Mouse (Mus musculus): ENCODE results near the gene Pigk.
A peak's percentile ranks its signal among the peaks of the same experiment; 100 is the strongest.
"Not testable (repeated sequence)": the region's sequence is repeated elsewhere in the genome, so short reads cannot be mapped to it uniquely, and the experiment has no call there.

Gene Pigk

DNA sequence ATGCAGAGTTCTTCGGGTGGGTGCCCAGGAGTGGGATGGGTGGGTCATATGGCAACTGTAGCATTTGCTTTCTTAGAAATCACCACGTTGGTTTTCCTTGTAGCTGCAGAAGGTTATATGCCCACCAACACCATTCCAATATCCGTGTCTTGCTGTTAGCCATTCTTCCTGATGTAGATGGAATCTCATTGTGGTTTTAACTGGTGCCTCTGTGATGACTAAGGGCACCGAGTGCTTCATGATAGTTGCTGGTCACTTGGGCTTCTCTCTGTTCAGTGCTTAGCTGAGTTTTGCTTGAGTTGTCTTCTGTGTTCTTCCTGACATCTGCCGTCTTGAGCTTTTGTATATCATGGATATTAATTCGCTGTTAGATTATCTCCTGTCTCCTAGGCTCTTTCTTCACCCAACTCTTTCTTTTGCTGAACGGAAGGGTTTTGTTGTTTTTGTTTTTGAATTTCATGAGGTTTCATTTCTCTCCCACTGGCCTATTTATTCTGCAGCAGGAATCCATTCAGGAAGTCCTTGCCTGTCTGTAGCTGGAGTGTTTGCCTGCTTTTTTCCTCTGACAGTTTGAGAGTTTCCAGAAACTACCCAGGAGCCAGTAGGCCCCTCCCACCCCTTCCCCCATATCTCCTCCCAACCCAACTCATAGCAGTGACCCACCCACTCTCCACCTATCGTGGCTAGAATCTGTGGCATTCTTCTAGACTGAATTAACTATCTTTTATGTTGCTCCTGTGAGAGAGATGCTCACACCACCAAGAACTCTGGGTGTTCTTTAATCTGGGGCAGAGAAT is 50.8 kb downstream of the Pigk start:
- DNase-seq (ENCODE audit: low read depth, low spot score), result no peak

DNA sequence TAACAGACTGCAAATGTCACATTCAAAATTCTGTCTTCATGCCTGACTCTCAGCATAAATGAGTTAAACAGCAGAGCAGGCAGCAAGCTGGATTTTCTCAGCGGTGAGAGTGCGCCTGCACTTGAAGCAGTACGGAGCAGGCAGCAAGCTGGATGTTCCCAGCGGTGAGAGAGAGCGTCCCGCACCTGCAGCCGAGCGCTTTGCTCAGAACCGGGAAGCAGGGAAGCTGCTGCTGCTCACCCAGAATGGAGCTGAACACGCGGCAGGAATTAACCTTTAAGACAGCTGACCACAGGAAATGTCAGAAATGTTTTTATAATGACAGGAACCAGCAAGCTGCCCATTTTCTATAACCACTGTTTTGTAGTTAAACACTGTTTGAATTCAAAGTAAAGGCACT is 53.6 kb downstream of the Pigk start:
- DNase-seq (ENCODE audit: low read depth, low spot score), result no peak

DNA sequence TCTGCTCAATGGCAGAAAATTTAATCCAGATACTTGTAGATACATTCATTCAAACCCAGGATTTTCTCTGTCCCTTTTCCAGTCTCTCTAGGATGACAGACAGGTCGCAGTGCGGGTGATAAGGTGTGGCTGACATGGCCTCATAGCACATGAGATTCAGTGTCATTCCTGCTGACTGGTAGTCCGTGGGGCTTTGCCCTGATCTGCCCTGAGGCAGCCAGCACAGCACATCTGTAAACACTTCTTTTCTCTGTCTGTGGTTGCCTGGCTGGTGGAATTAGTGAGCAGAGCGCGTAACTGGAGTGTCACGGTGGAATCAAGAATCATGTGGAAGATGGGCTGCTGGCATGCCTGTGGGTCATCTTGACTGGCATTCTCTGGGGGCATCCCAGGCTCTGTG is 56.2 kb downstream of the Pigk start:
- DNase-seq (ENCODE audit: low read depth, low spot score), result no peak

DNA sequence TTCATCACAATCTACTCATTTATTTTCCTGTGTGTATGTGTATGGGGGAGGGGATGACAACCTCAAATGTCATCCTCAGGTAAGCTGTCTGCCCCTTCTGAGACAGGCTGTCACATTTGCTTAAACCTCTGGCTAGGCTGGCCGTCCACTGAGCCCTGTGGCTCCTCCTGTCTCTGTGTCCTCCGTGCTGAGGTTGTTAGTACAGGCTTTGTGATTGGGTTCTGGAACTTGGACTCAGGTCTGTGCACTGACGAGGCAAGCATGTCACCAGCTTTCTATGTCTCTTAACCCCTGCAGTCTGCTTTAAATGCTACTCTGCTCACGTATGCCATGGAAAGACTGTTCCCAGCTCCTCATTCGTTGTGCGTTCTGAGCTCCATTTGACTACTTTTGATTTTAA is 62.5 kb downstream of the Pigk start:
- DNase-seq (ENCODE audit: low read depth, low spot score), result no peak

DNA sequence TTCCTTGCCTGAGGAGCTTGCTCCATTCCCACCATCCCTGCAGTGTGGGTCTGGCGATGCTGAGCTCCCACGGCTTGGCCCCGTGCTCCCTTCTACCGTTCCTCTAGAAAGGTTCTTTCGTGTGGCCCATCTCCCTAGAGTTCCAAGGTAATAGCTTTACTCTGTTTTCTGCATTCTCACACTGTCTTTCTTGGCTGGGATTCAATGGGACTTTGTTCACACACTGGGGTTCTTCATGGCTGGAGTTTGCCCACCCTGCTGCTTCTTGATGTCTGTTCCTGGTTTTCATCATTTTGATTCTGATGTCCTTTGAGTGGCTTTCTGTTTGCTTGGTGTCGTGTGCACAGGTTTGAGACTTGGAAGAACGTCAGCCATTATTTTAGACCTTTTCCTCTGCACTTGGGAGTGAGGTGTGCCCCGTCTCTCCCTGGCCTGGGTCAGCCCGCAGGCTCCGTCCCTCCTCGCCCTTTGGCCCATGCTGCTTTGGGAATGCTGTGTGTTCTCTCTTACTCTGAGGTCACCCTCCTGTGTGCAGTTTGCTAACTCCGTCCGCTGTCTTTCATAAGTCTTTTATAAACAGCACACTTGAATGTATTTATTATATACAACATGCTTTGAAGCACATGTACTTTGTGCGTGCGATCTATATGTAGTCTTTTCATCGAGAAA is 63.1 kb downstream of the Pigk start:
- no peak for DNase-seq (ENCODE audit: low read depth, low spot score)

DNA sequence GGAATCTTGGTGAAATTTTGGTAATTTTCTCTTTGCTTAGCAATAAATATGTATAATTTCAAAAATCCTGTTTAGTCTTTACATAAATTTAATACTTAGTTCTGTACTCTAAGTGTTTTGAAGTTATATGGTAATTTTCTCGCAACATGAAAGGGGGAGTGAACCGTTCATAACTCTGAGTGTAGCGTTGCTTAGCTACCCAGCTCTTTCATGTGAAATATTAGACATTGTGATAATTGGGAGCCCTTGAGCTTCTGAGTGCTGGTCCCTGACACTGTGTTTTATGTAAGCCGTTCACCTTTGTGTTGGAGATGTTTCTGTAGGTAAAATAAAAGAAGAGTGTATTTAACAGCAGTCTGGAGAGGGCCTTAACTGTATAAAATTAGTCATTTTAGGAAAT is 65.9 kb downstream of the Pigk start:
- no peak for DNase-seq (ENCODE audit: low read depth, low spot score)

DNA sequence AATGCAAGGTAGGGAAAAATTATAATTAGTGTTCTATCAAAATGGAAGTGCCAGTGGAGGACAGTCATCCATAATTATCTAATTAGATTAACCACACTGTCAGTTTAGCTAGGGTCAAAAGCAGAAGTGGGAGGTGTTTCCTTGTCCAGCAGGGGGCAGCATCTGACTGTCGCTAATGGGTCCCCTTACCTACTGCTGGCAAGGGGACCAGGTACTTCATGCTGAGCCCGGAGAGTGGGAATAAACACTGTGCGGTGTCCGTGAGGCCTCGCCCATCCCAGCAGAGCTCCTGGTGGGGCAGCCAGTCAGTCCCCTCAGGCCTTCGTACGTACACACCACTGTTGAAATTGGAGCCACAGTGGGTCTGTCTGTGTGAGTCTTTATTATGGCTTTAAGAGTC is 69.9 kb downstream of the Pigk start:
- DNase-seq (ENCODE audit: low read depth, low spot score), result peak; percentile 88

DNA sequence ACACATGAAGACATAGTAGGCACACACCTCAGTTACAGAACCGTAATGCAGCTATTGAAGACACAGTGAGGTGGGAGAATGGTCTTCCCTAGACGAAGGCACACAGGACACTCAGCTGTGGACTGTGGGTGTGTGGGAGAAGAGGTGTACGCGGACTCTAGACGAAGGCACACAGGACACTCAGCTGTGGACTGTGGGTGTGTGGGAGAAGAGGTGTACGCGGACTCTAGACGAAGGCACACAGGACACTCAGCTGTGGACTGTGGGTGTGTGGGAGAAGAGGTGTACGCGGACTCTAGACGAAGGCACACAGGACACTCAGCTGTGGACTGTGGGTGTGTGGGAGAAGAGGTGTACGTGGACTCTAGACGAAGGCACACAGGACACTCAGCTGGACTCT is 70.5 kb downstream of the Pigk start:
- DNase-seq (ENCODE audit: low read depth, low spot score), result not testable (repeated sequence)

DNA sequence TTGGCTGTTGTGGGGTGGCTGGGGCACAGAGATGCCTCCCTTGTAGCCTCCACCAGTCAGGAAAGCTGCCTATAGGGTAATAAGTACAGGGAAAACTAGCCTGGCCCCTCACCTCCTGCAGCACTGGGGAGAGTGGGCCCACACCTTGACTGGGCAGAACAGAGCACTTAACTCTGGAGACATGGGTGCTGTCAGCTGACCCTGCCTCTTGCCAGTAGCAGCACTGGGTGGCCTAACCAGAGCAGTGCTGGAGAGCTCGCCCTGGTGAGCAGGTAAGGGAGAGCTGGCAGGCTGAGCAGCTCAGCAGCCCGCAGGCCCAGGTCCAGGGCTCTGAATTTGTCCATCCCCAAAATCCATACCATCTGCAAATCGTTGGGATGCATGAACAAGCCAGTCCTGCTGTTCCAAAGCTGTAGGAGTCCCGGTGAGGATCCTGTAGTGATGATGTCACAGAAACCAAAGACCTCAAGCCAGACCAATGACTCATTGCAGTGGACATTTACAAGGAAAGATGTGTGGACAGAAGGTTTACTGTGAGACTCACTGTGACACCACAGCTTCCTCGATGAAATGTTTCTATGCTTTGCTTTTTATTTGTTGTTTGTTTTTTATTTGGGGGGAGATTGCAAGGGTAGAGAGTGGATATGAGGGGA is 74.5 kb downstream of the Pigk start:
- not testable (repeated sequence) for DNase-seq (ENCODE audit: low read depth, low spot score)

DNA sequence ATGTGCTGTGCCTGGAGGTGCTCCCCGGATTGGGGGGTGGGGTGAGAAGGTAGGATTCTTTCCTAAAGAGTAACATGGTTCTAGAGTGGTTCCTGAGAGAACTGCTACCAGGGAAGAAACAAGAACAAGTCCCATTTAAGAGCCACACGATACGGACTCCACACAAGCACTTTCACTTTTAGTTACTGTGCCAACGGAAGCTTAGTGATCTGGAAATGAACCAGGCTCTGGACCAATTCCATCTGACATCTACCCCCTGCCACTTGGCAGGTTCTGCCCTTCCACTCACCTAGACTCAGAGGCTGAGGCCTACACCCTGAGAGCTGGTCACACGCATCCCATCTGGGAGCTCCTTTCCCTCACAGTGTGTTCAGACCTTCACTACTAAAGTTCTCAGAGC is 78.7 kb downstream of the Pigk start:
- DNase-seq (ENCODE audit: low read depth, low spot score), result no peak

DNA sequence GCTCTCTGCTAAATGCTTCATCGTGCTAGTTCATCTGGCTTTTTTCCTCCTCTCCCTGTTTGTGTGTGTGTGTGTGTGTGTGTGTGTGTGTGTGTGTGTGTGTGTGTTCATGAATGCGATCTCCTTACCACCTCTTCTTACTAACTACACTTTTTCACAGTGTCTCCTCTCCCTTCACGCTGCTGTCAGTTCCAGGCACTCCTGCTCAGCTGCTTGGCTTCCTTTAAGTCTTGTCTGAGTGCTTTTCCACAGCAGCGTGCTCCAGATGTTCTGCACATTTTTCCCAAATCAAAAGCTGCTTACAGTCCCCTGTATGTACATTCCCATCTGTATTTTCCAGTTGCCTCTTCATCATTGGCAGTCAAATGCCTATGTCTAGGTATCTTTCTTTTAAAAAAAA is 79.1 kb downstream of the Pigk start:
- DNase-seq (ENCODE audit: low read depth, low spot score), result no peak

DNA sequence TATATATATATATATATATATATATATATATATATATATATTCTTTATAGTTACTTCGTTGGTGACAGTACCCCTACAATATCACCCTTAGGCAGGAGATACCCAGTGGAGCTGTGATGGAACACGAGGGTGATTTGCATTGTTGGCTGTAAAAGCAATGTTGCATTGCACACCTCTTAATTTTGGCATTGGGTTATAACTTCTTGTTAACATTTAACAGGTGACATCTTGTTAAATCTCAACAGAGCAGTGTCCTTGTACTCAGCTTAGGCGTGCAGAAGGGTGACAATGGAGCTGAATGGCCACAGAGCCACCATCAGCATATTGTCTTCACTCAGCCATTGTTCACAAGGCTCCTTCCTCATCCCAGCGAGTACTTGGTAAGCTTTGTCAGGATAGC is 82.3 kb downstream of the Pigk start:
- DNase-seq (ENCODE audit: low read depth, low spot score), result no peak

DNA sequence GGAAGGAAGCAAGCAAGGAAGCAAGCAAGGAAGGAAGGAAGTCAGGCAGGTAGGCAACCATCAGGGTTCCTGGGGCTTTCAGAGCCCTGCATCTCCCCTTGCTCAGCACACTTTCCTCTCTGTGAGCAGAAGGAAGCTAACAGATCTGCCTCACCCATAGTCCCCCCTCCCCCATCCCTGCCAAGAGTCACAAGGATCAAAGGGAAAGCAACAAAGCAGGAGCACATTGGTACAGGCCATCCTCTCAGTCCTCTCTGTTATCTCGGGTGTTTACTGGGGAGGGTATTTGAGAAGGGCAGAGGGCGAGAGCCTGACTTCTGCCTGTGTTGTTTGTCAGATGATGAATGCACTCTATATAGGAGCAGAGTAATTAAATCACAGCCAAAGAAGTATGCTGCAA is 83.5 kb downstream of the Pigk start:
- DNase-seq (ENCODE audit: low read depth, low spot score), result no peak

DNA sequence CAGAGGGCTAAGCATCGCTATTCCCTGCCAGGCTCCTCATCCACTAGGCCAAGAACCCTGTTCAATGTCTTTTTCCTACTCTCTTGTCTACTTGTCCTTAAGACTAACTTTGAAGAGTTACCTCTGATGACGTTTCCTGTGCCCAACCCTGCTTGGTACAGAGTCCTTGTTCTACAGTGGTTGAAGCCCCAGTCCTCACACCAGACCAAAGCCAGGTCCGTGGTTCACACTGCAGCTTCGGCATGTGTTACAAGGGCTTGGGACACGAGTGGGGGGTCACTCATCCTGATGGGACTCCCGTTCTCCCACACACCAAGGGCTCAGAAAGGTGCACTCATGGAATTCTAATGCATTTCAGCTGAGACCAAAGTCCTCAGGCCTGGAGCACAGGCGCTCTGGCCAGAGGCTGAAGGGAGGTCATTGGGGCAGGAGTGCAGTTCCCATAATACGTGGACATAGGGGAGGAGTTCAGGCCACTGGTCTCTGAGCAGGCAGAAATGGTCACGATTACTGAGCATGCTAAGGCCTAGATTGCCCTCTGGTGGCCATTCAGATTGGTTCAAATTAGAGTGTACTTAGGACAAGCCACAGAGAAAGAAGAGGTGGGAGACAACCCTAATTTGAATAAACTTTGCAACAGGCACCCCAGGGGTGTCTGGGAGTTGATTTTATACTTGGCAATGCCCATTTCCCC is 86.0 kb downstream of the Pigk start:
- peak; percentile 50 for DNase-seq (ENCODE audit: low read depth, low spot score)

DNA sequence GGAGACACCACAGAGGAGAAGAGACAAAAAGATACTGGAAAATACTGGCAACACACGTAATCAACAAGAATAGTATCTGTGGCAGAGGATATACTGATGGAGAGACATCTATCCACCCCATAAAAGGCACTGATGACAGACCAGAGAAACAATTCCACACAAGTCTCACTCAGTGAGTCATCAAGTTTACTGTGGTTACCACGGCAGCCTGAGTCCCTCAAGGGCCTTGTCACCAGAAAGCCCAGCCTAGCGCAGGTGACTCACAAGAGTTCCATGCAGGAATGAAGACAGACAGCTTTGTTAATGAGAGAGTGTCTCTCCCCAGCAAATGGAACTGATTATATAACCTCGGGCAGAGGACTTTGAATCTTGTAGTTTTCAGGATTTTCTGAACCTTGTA is 100.0 kb downstream of the Pigk start:
- DNase-seq (ENCODE audit: low read depth, low spot score), result no peak

DNA sequence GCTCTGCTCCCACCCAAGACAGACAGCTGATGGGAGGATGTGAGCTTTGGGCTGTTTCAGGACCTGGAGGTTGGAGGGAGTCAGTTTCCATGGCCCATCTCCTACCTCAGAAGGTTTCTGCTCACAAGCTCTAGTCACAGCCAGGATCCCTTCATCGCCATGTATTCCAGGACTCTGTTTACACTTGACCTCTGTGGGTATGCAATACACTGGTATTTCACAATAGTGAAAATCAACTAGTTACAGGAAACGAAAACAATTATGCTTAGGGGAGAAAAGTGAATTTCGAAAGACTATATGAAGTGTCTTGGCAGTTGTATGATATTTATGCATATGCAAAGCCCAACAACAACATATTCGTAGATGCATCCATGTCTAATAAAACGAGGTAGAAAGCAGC is 101.2 kb downstream of the Pigk start:
- no peak for DNase-seq (ENCODE audit: low read depth, low spot score)

DNA sequence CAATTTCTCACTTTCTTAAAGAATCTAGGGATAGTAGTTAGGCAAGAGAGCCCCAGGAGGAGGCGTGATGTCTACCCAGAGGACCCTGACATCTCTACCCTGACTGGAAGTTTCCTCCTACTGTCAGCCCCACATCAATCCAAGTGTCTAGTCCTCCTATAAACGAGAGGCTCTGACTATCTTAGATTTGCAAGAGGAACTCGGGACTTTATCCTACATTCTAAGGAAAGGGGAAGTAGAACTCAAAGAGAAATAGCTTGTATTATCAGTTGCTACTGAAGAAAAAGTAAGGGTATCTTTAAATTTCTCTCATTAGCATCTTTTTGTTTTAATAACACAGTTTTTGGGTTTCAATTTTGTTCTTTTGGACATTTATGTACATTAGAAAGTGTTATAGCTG is 106.5 kb downstream of the Pigk start:
- DNase-seq (ENCODE audit: low read depth, low spot score), result no peak

DNA sequence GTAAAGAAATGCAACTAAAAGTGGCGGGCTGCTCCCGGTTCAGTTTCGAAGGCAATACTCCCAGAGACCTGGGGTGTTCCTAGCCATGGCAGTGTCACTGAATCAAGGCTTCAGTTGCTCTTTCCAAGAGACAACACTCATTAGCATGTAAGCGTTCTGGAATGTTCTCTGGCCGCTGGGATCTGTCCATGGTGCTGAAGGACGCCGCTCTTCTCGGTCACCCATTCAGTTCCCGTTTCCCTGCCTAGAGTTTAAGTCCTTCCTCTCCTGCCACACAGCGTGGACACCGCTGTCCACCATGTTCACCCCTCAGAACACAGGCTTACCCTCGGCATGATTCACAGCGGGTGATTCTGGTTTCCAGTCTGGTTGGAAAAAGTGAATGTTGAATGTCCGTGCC is 107.3 kb downstream of the Pigk start:
- DNase-seq (ENCODE audit: low read depth, low spot score), result peak; percentile 50

DNA sequence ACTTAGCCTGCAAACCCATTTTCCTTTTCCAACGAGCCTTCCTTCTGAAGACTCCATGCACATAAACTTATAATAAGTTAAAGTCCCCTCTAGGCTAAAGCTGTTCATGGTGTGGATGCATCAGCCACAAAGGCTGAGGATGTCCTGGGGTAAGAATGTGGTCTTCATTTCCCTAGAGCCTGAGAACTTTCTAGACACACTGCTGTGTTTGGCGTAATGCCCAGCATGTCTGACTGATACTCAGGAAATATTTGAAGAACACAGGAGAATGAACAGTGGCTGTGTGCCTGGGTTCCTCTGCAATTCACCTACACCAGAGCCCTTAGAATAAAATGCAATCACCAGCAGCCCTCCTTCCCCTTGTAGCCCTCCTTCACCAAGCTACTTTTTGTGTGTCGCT is 117.5 kb downstream of the Pigk start:
- DNase-seq (ENCODE audit: low read depth, low spot score), result no peak

DNA sequence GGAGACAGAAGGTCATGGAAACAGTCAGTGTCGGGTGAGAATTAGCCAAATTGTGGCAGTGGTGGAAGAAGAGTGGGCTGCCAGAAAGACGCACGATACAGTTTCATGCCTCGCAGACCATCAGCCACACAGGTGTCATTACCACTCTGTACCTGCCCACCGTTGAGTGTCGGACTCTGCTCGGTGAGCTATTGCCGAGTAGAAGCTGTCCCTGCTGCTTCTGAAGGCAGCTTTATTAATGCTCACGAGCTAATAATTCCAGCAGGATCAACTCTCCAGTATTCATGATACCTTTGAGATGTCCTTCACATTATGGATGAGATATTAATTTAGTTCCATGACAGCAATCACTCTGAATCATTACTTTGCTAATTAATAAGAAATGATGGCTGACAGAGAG is 118.1 kb downstream of the Pigk start:
- DNase-seq (ENCODE audit: low read depth, low spot score), result no peak

DNA sequence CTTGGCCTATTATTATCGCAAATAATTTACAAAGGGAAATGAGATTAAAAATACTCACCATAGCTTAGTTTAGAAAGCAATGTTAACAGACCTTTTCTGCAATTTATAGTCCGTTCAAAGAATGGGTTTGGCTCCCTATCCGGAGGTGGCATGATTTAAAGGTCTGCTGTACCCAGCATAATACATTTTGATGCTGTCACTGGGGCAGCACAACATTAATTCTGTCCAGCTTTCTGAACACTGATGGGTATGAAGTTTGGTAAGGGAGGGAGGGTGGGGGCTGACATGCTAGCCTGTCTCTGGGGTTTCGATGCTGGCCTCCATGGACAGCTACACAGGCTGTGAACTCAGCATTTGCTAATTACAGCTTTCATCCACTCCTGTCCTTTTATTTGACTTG is 118.5 kb downstream of the Pigk start:
- DNase-seq (ENCODE audit: low read depth, low spot score), result no peak

DNA sequence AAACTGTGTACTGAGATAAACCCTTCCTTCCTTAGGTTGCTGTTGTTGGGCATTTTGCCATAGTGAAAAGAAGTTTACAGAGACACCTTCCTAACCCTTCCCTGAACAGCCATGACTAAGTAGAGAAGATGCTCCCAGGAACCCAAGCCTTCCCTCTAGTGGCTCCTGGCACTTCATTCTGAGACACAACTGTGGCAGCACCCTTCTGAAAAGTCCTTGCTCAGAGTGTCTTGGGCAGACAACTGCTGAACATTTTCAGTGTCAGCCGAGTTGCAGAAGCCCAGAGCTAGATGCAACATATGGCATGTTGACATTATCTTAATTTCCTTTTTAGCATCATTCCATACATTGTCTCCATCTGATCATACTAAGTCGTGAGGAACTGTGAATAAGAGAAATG is 123.5 kb downstream of the Pigk start:
- DNase-seq (ENCODE audit: low read depth, low spot score), result no peak

Measured in CD4-positive, CD25-positive, alpha-beta regulatory T cell, adult 2 months (primary cell).